Mouse (Mus musculus): ENCODE measurements around the gene Usp7.

GRCm38 (mm10) chr16:8700586-8700985 is 91.5 kb downstream of the Usp7 start:
- TF ChIP-seq NRF1 (IDR thresholded peaks at IDR 0.05; ENCODE audit: insufficient read depth, low read depth, low read length, poor library complexity, severe bottlenecking): no peak
- TF ChIP-seq GATA1 (IDR thresholded peaks at IDR 0.05; ENCODE audit: low read depth, low read length): no peak
- TF ChIP-seq TBP (IDR thresholded peaks at IDR 0.05; ENCODE audit: low read depth, low read length): no peak
- no peak for TF ChIP-seq MEF2A (IDR thresholded peaks at IDR 0.05; ENCODE audit: extremely low read depth, insufficient replicate concordance, low read depth, low read length, poor library complexity, severe bottlenecking)
- no peak for TF ChIP-seq ZMIZ1 (IDR thresholded peaks at IDR 0.05; ENCODE audit: low read depth, low read length)
- TF ChIP-seq GABPA (IDR thresholded peaks at IDR 0.05; ENCODE audit: low read depth, low read length): no peak
- TF ChIP-seq POLR2A (IDR thresholded peaks at IDR 0.05; ENCODE audit: control insufficient read depth in 1 of 2, insufficient read depth in 1 of 2, low read depth in 1 of 2, low read length in 2 of 2, poor library complexity in 1 of 2): no peak
- no peak for TF ChIP-seq CTCF (IDR thresholded peaks at IDR 0.05 in 2 of 3, conservative IDR thresholded peaks at IDR 0.05 in 1 of 3; ENCODE audit: control insufficient read depth in 1 of 3, insufficient read depth in 1 of 3, low read depth in 2 of 3, low read length in 3 of 3, poor library complexity in 1 of 3, severe bottlenecking in 1 of 3)
- no peak for TF ChIP-seq MAX (IDR thresholded peaks at IDR 0.05; ENCODE audit: low read length)
- TF ChIP-seq TCF12 (IDR thresholded peaks at IDR 0.05; ENCODE audit: low read depth, low read length): no peak
- TF ChIP-seq CHD1 (IDR thresholded peaks at IDR 0.05; ENCODE audit: low read depth, low read length): no peak
- TF ChIP-seq EP300 (IDR thresholded peaks at IDR 0.05; ENCODE audit: low read depth in 1 of 2, low read length in 2 of 2): no peak
- TF ChIP-seq ZKSCAN1 (IDR thresholded peaks at IDR 0.05; ENCODE audit: low read depth, low read length): no peak
- TF ChIP-seq MAZ (IDR thresholded peaks at IDR 0.05; ENCODE audit: low read depth, low read length): no peak

All from MEL (cell line).